In the genomic region with DNA sequence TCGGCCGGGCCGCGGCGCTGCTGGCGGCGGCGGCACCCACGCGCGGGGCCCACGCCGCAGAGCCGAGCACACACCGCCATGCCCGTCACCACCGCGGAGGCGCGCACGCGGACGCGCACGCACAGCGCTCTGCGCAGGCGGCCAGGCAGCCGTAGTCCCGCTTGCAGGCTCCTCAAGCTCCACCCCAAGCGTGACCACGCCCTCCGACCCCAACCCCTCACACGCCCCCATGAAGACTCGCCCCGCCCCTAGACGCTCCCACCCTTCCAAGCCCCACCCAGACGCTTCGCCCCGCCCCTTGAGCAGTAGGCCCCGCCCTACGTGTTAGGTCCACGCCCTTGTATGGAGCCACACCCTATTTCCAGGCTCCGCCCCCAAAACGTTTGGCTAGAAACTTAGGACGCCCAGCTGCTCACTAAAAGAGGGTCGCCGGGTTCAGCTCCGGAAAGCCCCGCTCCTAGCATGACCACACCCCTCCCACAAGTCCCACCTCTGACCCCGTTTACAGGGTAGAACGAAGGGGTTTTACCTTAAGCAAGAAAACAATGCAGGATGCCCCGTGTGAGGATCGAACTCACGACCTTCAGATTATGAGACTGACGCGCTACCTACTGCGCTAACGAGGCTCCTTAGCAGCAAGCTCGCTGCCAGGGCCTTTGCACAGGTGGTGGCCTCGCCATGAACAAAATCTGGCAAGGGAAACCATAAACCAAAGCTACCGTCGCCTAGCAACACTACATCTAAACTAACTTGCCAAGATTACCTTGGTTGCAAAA, we compare ENCODE assay signal across 8 mouse cellular contexts. TPM values are rescaled to one million over a fixed set of nuclear protein-coding genes. Genes with fewer than 3 reads are reported as not detected.
DNase-seq lines count a peak whose midpoint lies in the region; ATAC-seq and TF ChIP-seq lines count a peak whose summit lies in the region.

A gene (minus strand): TSS at position 131 of the 776 bp plus-strand sequence.

- peaks cover 30% of the 10 kb centered on the region for H3K79me2 ChIP-seq in CH12.LX (replicated peaks; ENCODE audit: control insufficient read depth, extremely low read depth, insufficient read depth, poor library complexity, severe bottlenecking)

- H3K4me1 ChIP-seq in CH12.LX (ENCODE audit: control insufficient read depth in 1 of 2, insufficient read depth in 2 of 2), result peaks cover 22 to 52% of the 10 kb centered on the region in 2 experiments
- peaks cover 10% of the 10 kb centered on the region for H3K4me1 ChIP-seq in forebrain, embryonic 11.5 days (replicated peaks; ENCODE audit: control insufficient read depth, insufficient read depth, low read length)
- peaks cover 12% of the 10 kb centered on the region for H3K4me1 ChIP-seq in heart, embryonic 16.5 days (ENCODE audit: control insufficient read depth, insufficient read depth, low read length)
- H3K4me1 ChIP-seq in liver, embryonic 15.5 days (replicated peaks), result peaks cover 68% of the 10 kb centered on the region
- peaks cover 32% of the 10 kb centered on the region for H3K4me1 ChIP-seq in neural tube, embryonic 12.5 days

- TF ChIP-seq EP300 in CH12.LX (IDR thresholded peaks at IDR 0.05; ENCODE audit: low read length), result no peak

- peaks cover 0 to 16% of the 10 kb centered on the region in 2 experiments for H3K36me3 ChIP-seq in CH12.LX (replicated peaks in 1 of 2; ENCODE audit: control insufficient read depth in 1 of 2, insufficient read depth in 1 of 2, low read length in 1 of 2)
- H3K36me3 ChIP-seq in forebrain, embryonic 11.5 days (ENCODE audit: control insufficient read depth, insufficient read depth, low read length), result no peaks in the 10 kb centered on the region
- no peaks in the 10 kb centered on the region for H3K36me3 ChIP-seq in heart, embryonic 16.5 days (ENCODE audit: control insufficient read depth, insufficient read depth)
- no peaks in the 10 kb centered on the region for H3K36me3 ChIP-seq in liver, embryonic 15.5 days (replicated peaks)
- H3K36me3 ChIP-seq in neural tube, embryonic 12.5 days, result no peaks in the 10 kb centered on the region

- dilution Hi-C loops in CH12.LX (cut with MboI; ENCODE audit: extremely low pct_ligation_motif_present, extremely low pct_unique_long_range_greater_than_20kb, low sequenced_read_pairs), result no loop called here

- no peak for TF ChIP-seq RAD21 in CH12.LX (IDR thresholded peaks at IDR 0.05; ENCODE audit: low read depth, low read length)

- peak within 1 kb of the TSS; percentile 74 for H3K4me2 ChIP-seq in CH12.LX (ENCODE audit: insufficient read depth, low read depth, poor library complexity, severe bottlenecking)
- H3K4me2 ChIP-seq in forebrain, embryonic 11.5 days (ENCODE audit: low read depth, low read length, severe bottlenecking), result peak within 1 kb of the TSS; percentile 80
- peak within 1 kb of the TSS; percentile 94 for H3K4me2 ChIP-seq in heart, embryonic 16.5 days (ENCODE audit: low read depth, low read length)
- peak within 1 kb of the TSS; percentile 99 for H3K4me2 ChIP-seq in liver, embryonic 15.5 days
- peak within 1 kb of the TSS; percentile 86 for H3K4me2 ChIP-seq in neural tube, embryonic 12.5 days (replicated peaks)

- ATAC-seq in forebrain, embryonic 11.5 days (replicated peaks; ENCODE audit: low FRiP score), result peak; percentile 92
- ATAC-seq in heart, embryonic 16.5 days (replicated peaks; ENCODE audit: extremely low read depth, insufficient read depth, low FRiP score), result peak; percentile 91
- ATAC-seq in liver, embryonic 15.5 days (ENCODE audit: insufficient read depth), result peak; percentile 86
- ATAC-seq in neural tube, embryonic 12.5 days (ENCODE audit: low FRiP score, low read depth), result peak; percentile 92

- peak; percentile 97 for DNase-seq in CH12.LX (ENCODE audit: extremely low read depth)
- DNase-seq in c-Kit-positive CD71-positive TER-119-negative erythroid progenitor cells, embryonic 14.5 days (ENCODE audit: low read depth), result peak; percentile 87
- DNase-seq in forebrain, embryonic 11.5 days (ENCODE audit: low spot score), result peak; percentile 99
- peak; percentile 94 to 98 for DNase-seq in kidney, postnatal 36 days
- DNase-seq in telencephalon, adult 2 months (ENCODE audit: low read depth, low spot score), result peak; percentile 95

- peak within 1 kb of the TSS; percentile 24 for H3K27ac ChIP-seq in CH12.LX (ENCODE audit: insufficient read depth, low read depth)
- H3K27ac ChIP-seq in forebrain, embryonic 11.5 days (ENCODE audit: low read depth, low read length), result 0 out of 2 replicates have a peak within 1 kb of the TSS, but pooled peaks have one; percentile 31
- H3K27ac ChIP-seq in heart, embryonic 16.5 days (ENCODE audit: low read length), result peak within 1 kb of the TSS; percentile 50
- H3K27ac ChIP-seq in liver, embryonic 15.5 days (replicated peaks), result peak within 1 kb of the TSS; percentile 81
- no peak within 1 kb of the TSS for H3K27ac ChIP-seq in neural tube, embryonic 12.5 days

- H3K4me3 ChIP-seq in CH12.LX (replicated peaks in 1 of 3; ENCODE audit: low read depth in 2 of 3, low read length in 2 of 3, poor library complexity in 1 of 3), result peak within 1 kb of the TSS; percentile 88 to 98 (median 93)
- H3K4me3 ChIP-seq in forebrain, embryonic 11.5 days (ENCODE audit: low read depth, low read length), result peak within 1 kb of the TSS; percentile 87
- H3K4me3 ChIP-seq in heart, embryonic 16.5 days (ENCODE audit: low read length), result peak within 1 kb of the TSS; percentile 93
- H3K4me3 ChIP-seq in liver, embryonic 15.5 days (replicated peaks), result peak within 1 kb of the TSS; percentile 85
- H3K4me3 ChIP-seq in neural tube, embryonic 12.5 days, result peak within 1 kb of the TSS; percentile 79

- in situ Hi-C loops in CH12.LX (cut with MboI; ENCODE audit: low pct_ligation_motif_present, low pct_unique_long_range_greater_than_20kb, low sequenced_read_pairs), result loop anchor here (25.0 kb wide), 1 partner anchor 858 kb away; a partner anchor contains a TSS

- peak; percentile 84 for TF ChIP-seq POLR2A in CH12.LX (IDR thresholded peaks at IDR 0.05; ENCODE audit: low read depth, low read length)

- no peak for TF ChIP-seq CTCF in CH12.LX (conservative IDR thresholded peaks at IDR 0.05 in 1 of 2, IDR thresholded peaks at IDR 0.05 in 1 of 2; ENCODE audit: low read depth in 2 of 2, low read length in 2 of 2)

- WGBS in forebrain, embryonic 11.5 days, result under 1% methylated on average over 63 of the region's 63 CpGs
- 1% methylated on average over 55 of the region's 63 CpGs for WGBS in heart, embryonic 16.5 days
- WGBS in liver, embryonic 15.5 days (ENCODE audit: insufficient replicate concordance), result under 1% methylated on average over 63 of the region's 63 CpGs
- 1% methylated on average over 59 of the region's 63 CpGs for WGBS in neural tube, embryonic 12.5 days

- peaks cover 9% of the 10 kb centered on the region for H3K27me3 ChIP-seq in CH12.LX (replicated peaks)
- no peaks in the 10 kb centered on the region for H3K27me3 ChIP-seq in forebrain, embryonic 11.5 days (ENCODE audit: control insufficient read depth, insufficient read depth, low read length)
- H3K27me3 ChIP-seq in heart, embryonic 16.5 days (ENCODE audit: control insufficient read depth, insufficient read depth, low read length), result no peaks in the 10 kb centered on the region
- H3K27me3 ChIP-seq in liver, embryonic 15.5 days, result 0 out of 2 replicates have a peak, but pooled peaks cover 4% of the 10 kb centered on the region
- H3K27me3 ChIP-seq in neural tube, embryonic 12.5 days (replicated peaks), result no peaks in the 10 kb centered on the region

- peak within 1 kb of the TSS; percentile 64 for H3K9ac ChIP-seq in CH12.LX (ENCODE audit: insufficient read depth, low read depth)
- H3K9ac ChIP-seq in forebrain, embryonic 11.5 days (ENCODE audit: low read length), result peak within 1 kb of the TSS; percentile 84
- peak within 1 kb of the TSS; percentile 94 for H3K9ac ChIP-seq in heart, embryonic 16.5 days (ENCODE audit: low read length)
- H3K9ac ChIP-seq in liver, embryonic 15.5 days, result peak within 1 kb of the TSS; percentile 80
- peak within 1 kb of the TSS; percentile 85 for H3K9ac ChIP-seq in neural tube, embryonic 12.5 days

- no peaks in the 10 kb centered on the region for H3K9me3 ChIP-seq in CH12.LX (replicated peaks; ENCODE audit: low read length)
- no peaks in the 10 kb centered on the region for H3K9me3 ChIP-seq in forebrain, embryonic 11.5 days (ENCODE audit: control insufficient read depth, low read length)
- no peaks in the 10 kb centered on the region for H3K9me3 ChIP-seq in heart, embryonic 16.5 days (replicated peaks; ENCODE audit: control insufficient read depth, low read length)
- H3K9me3 ChIP-seq in liver, embryonic 15.5 days (replicated peaks), result no peaks in the 10 kb centered on the region
- no peaks in the 10 kb centered on the region for H3K9me3 ChIP-seq in neural tube, embryonic 12.5 days

TF ChIP-seq in CH12.LX, 34 proteins besides CTCF, POLR2A, EP300 and RAD21 (continues in another document):
- TF ChIP-seq CHD2 (IDR thresholded peaks at IDR 0.05; ENCODE audit: low read length) (no peak), MAFK (IDR thresholded peaks at IDR 0.05; ENCODE audit: insufficient replicate concordance, low read length) (peak; percentile 92), ZNF384 (IDR thresholded peaks at IDR 0.05; ENCODE audit: low read depth, low read length) (no peak), POLR2AphosphoS2 (IDR thresholded peaks at IDR 0.05; ENCODE audit: low read depth, low read length) (no peak), CHD1 (IDR thresholded peaks at IDR 0.05; ENCODE audit: low read depth, low read length) (no peak), TBP (conservative IDR thresholded peaks at IDR 0.05; ENCODE audit: low read depth, low read length) (peak; percentile 99), GABPA (IDR thresholded peaks at IDR 0.05; ENCODE audit: insufficient replicate concordance, low read depth, low read length) (no peak), IRF4 (IDR thresholded peaks at IDR 0.05; ENCODE audit: low read depth, low read length) (no peak), ELF1 (IDR thresholded peaks at IDR 0.05; ENCODE audit: low read depth, low read length) (peak; percentile 99), JUND (conservative IDR thresholded peaks at IDR 0.05; ENCODE audit: low read depth, low read length) (no peak), ZC3H11A (IDR thresholded peaks at IDR 0.05; ENCODE audit: low read depth, low read length) (no peak), UBTF (IDR thresholded peaks at IDR 0.05; ENCODE audit: low read depth, low read length) (no peak), USF2 (conservative IDR thresholded peaks at IDR 0.05; ENCODE audit: low read depth, low read length) (no peak), USF1 (IDR thresholded peaks at IDR 0.05; ENCODE audit: low read depth, low read length) (no peak), JUN (IDR thresholded peaks at IDR 0.05; ENCODE audit: insufficient read depth, low read depth, low read length) (no peak)

RNA-seq across cellular contexts. Expression of the gene that starts here (rescaled TPM):
- 13.2 and 13.9 TPM in 2 replicates for total RNA-seq in CH12.LX (2012; rRNA removed)
- 9.2 and 14.2 TPM in 2 replicates for total RNA-seq in CH12.LX (2014; rRNA removed)
- polyA plus RNA-seq in CH12.LX (2012; ENCODE audit: insufficient read length, low read depth), result 24.7 and 31.9 TPM in 2 replicates
- 17.2 and 19.6 TPM in 2 replicates for polyA plus RNA-seq in forebrain, embryonic 11.5 days (2014; fragmentation: Nextera tagmentation; extraction: Ambion mirVana)
- 10.8 and 11.8 TPM in 2 replicates for polyA plus RNA-seq in heart, embryonic 16.5 days (2015; fragmentation: Nextera tagmentation; extraction: Ambion mirVana)
- 8.5 and 9.1 TPM in 2 replicates for polyA plus RNA-seq in liver, embryonic 15.5 days (2015; fragmentation: Nextera tagmentation; extraction: Ambion mirVana)
- 29.8 and 31.1 TPM in 2 replicates for polyA plus RNA-seq in neural tube, embryonic 12.5 days (2016; fragmentation: Nextera tagmentation; extraction: Ambion mirVana)
